ENCODE assay signal across 14 mouse cellular contexts in genomic region chr3:59077278-59077677, GRCm38 (mm10). TPM values are rescaled to one million over a fixed set of nuclear protein-coding genes. Genes with fewer than 3 reads are reported as not detected.
A peak's percentile ranks its signal among the peaks of the same experiment; 100 is the strongest.
DNase-seq lines count a peak whose midpoint lies in the region; ATAC-seq and TF ChIP-seq lines count a peak whose summit lies in the region.
"Had no signal": no experiment of that assay in that cellular context is flagged by ENCODE, and none has a peak within 500 bp of the region (broad histone marks: within the 10 kb centered on the region; RNA-seq: fewer than 3 reads in every experiment).

No protein-coding gene starts in this region.

- DNase-seq in adrenal gland, postnatal 10 days = peak; percentile 9
- DNase-seq in adrenal gland, adult 2 months = no peak
- peak; percentile 67 for DNase-seq in hindbrain, postnatal 0 days (ENCODE audit: low spot score)
- no peak for DNase-seq in hindbrain, embryonic 14.5 days (ENCODE audit: low spot score)
- DNase-seq in thymus, postnatal 0 days (ENCODE audit: low spot score) = peak; percentile 24
- no peak for DNase-seq in thymus, postnatal 10 days (ENCODE audit: low spot score in 2 of 2)
- DNase-seq in gastrocnemius, adult 18-20 months (ENCODE audit: low spot score) = no peak
- no peak for DNase-seq in gastrocnemius, postnatal 14 days
- DNase-seq: spleen, adult 18-20 months had no signal

- H3K27me3 ChIP-seq in hindbrain, postnatal 0 days (ENCODE audit: insufficient read depth, low read length) = no peaks in the 10 kb centered on the region
- no peaks in the 10 kb centered on the region for H3K27me3 ChIP-seq in hindbrain, embryonic 14.5 days (ENCODE audit: control insufficient read depth, insufficient read depth, low read length)
- H3K27me3 ChIP-seq: megakaryocyte, embryonic 14.5 days had no signal

- intact Hi-C loops in gastrocnemius, postnatal 14 days (cut with DNase I; ENCODE audit: low total_unique reads) = no loop called here

- H3K36me3 ChIP-seq in hindbrain, postnatal 0 days (ENCODE audit: insufficient read depth, low read length) = no peaks in the 10 kb centered on the region
- no peaks in the 10 kb centered on the region for H3K36me3 ChIP-seq in hindbrain, embryonic 14.5 days (replicated peaks; ENCODE audit: control insufficient read depth, insufficient read depth)

- no peak for ATAC-seq in hindbrain, postnatal 0 days
- no peak for ATAC-seq in hindbrain, embryonic 14.5 days (ENCODE audit: low FRiP score)

- H3K4me1 ChIP-seq in hindbrain, postnatal 0 days (ENCODE audit: insufficient read depth, low read length) = no peaks in the 10 kb centered on the region
- H3K4me1 ChIP-seq in hindbrain, embryonic 14.5 days (replicated peaks; ENCODE audit: control insufficient read depth, insufficient read depth, low read length) = no peaks in the 10 kb centered on the region

- H3K27ac ChIP-seq in hindbrain, postnatal 0 days = no peak overlapping the region
- no peak overlapping the region for H3K27ac ChIP-seq in hindbrain, embryonic 14.5 days
- H3K27ac ChIP-seq: hindbrain, embryonic 10.5 days had no signal

- no peak overlapping the region for H3K4me2 ChIP-seq in hindbrain, postnatal 0 days (ENCODE audit: low read depth, low read length)
- H3K4me2 ChIP-seq in hindbrain, embryonic 14.5 days (replicated peaks) = no peak overlapping the region

- 55% methylated on average over 4 of the region's 4 CpGs for WGBS in hindbrain, postnatal 0 days
- 61% methylated on average over 4 of the region's 4 CpGs for WGBS in hindbrain, embryonic 14.5 days

- H3K4me3 ChIP-seq in hindbrain, postnatal 0 days (ENCODE audit: low read length) = no peak overlapping the region
- no peak overlapping the region for H3K4me3 ChIP-seq in hindbrain, embryonic 14.5 days (replicated peaks; ENCODE audit: low read length)
- H3K4me3 ChIP-seq: hindbrain, embryonic 10.5 days; megakaryocyte, embryonic 14.5 days had no signal

- H3K9me3 ChIP-seq in hindbrain, postnatal 0 days (ENCODE audit: low read length) = no peaks in the 10 kb centered on the region
- no peaks in the 10 kb centered on the region for H3K9me3 ChIP-seq in hindbrain, embryonic 14.5 days (ENCODE audit: control insufficient read depth, low read length)
- H3K9me3 ChIP-seq: hindbrain, embryonic 10.5 days; megakaryocyte, embryonic 14.5 days had no signal

- H3K9ac ChIP-seq in hindbrain, postnatal 0 days (replicated peaks; ENCODE audit: low read length) = no peak overlapping the region
- no peak overlapping the region for H3K9ac ChIP-seq in hindbrain, embryonic 14.5 days

- TF ChIP-seq CTCF in hindbrain, postnatal 0 days (IDR thresholded peaks at IDR 0.05; ENCODE audit: low read depth) = peak; percentile 60

RNA-seq across cellular contexts. Expression of gene Gpr171, which starts 24.3 kb away (rescaled TPM):
- total RNA-seq in adrenal gland, postnatal 10 days (2021) = under 1 TPM; 0.76 to 0.87 TPM
- not detected for total RNA-seq in adrenal gland, adult 2 months (2021)
- 0.07 TPM in 1 of 2 replicates, not detected in the other for polyA plus RNA-seq in adrenal gland, adult 2 months (2012; rRNA removed)
- total RNA-seq in hindbrain, postnatal 0 days (2014; rRNA removed) = not detected in 2 replicates
- 0.58 and 0.78 TPM in 2 replicates for polyA plus RNA-seq in hindbrain, postnatal 0 days (2015; fragmentation: Nextera tagmentation; extraction: Ambion mirVana)
- polyA plus RNA-seq in hindbrain, embryonic 14.5 days (2014; fragmentation: Nextera tagmentation; extraction: Ambion mirVana) = 0.81 and 1.3 TPM in 2 replicates
- polyA plus RNA-seq in thymus, postnatal 0 days (2015; fragmentation: Nextera tagmentation; extraction: Ambion mirVana) = 26.4 and 27.8 TPM in 2 replicates
- total RNA-seq in gastrocnemius, adult 18-20 months (2021) = under 1 TPM in 1 of 2 experiments, not detected in 1; 0.09 TPM
- not detected for total RNA-seq in gastrocnemius, postnatal 14 days (2021)
- total RNA-seq: left cerebral cortex, postnatal 14 days had no signal
- polyA plus RNA-seq: C2C12; cortical plate, adult 2 months had no signal

Comparison
In these comparisons a context has a peak if more than half of its experiments do, and no peak if none do; other contexts are left out.
1. DNase-seq: peak in adrenal gland, postnatal 10 days (single experiment), hindbrain, postnatal 0 days (single experiment) and thymus, postnatal 0 days (single experiment); none in adrenal gland, adult 2 months (single experiment), hindbrain, embryonic 14.5 days (single experiment), thymus, postnatal 10 days (0 of 2), gastrocnemius, adult 18-20 months (single experiment) and gastrocnemius, postnatal 14 days (single experiment).